ENCODE assay signal across 10 mouse cellular contexts in the genomic region with DNA sequence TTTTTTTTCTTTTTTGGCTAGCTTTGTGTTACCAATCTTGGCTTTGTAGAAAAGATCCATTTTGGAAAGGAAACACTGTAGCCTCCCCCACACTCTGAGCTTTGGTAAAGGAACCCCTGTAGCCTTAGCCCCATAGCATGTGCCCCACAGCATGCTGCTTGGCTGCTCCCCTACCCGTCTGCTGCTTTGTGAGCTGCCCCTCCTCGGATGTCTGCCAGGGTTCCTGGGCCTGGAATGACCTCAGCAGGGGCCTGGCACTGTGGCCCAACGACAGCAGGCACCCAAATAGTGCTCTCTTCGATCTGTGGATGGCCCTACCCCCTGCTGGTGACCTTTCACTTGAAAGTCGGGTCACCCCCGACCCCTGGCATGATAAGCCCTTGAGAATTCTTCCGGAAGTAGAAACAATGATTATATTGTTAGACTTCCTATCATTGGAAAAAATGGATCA.
DNase-seq lines count a peak whose midpoint lies in the region; ATAC-seq lines count a peak whose summit lies in the region.
"Had no signal": no experiment of that assay in that cellular context is flagged by ENCODE, and none has a peak within 500 bp of the region (broad histone marks: within the 10 kb centered on the region; RNA-seq: fewer than 3 reads in every experiment).

No protein-coding gene starts in this region.

- no peak for ATAC-seq in hindbrain, embryonic 11.5 days (ENCODE audit: low FRiP score)
- ATAC-seq in embryonic facial prominence, embryonic 15.5 days (ENCODE audit: insufficient number of reproducible peaks, low FRiP score, low TSS enrichment, low read depth) = no peak
- ATAC-seq in liver, embryonic 12.5 days = no peak

- H3K4me1 ChIP-seq in hindbrain, embryonic 10.5 days (replicated peaks) = peaks cover 57% of the 10 kb centered on the region
- peaks cover 18% of the 10 kb centered on the region for H3K4me1 ChIP-seq in hindbrain, embryonic 11.5 days (replicated peaks; ENCODE audit: control insufficient read depth, insufficient read depth, low read length)
- H3K4me1 ChIP-seq in embryonic facial prominence, embryonic 15.5 days = peaks cover 38% of the 10 kb centered on the region
- H3K4me1 ChIP-seq in liver, embryonic 12.5 days = 0 out of 2 replicates have a peak, but pooled peaks cover 2% of the 10 kb centered on the region

- H3K4me2 ChIP-seq in hindbrain, embryonic 11.5 days (replicated peaks; ENCODE audit: low read depth, low read length) = no peak overlapping the region
- no peak overlapping the region for H3K4me2 ChIP-seq in embryonic facial prominence, embryonic 15.5 days (replicated peaks)
- no peak overlapping the region for H3K4me2 ChIP-seq in liver, embryonic 12.5 days
- H3K4me2 ChIP-seq: lung, embryonic 15.5 days had no signal

- no peak overlapping the region for H3K9ac ChIP-seq in hindbrain, embryonic 11.5 days (ENCODE audit: low read depth, low read length)
- no peak overlapping the region for H3K9ac ChIP-seq in embryonic facial prominence, embryonic 15.5 days
- no peak overlapping the region for H3K9ac ChIP-seq in liver, embryonic 12.5 days
- H3K9ac ChIP-seq: lung, embryonic 15.5 days had no signal

- peaks cover 38% of the 10 kb centered on the region for H3K36me3 ChIP-seq in hindbrain, embryonic 10.5 days
- H3K36me3 ChIP-seq in hindbrain, embryonic 11.5 days (ENCODE audit: control insufficient read depth, insufficient read depth, low read length) = no peaks in the 10 kb centered on the region
- H3K36me3 ChIP-seq in embryonic facial prominence, embryonic 15.5 days = peaks cover 12% of the 10 kb centered on the region
- no peaks in the 10 kb centered on the region for H3K36me3 ChIP-seq in liver, embryonic 12.5 days

- no peak overlapping the region for H3K4me3 ChIP-seq in hindbrain, embryonic 10.5 days
- no peak overlapping the region for H3K4me3 ChIP-seq in hindbrain, embryonic 11.5 days (ENCODE audit: low read depth, low read length)
- no peak overlapping the region for H3K4me3 ChIP-seq in embryonic facial prominence, embryonic 15.5 days (replicated peaks)
- no peak overlapping the region for H3K4me3 ChIP-seq in liver, embryonic 12.5 days
- H3K4me3 ChIP-seq: lung, embryonic 15.5 days had no signal

- H3K27me3 ChIP-seq in hindbrain, embryonic 10.5 days (ENCODE audit: insufficient read depth, poor library complexity, severe bottlenecking) = no peaks in the 10 kb centered on the region; the same call in 1 of the 2 replicates
- H3K27me3 ChIP-seq in hindbrain, embryonic 11.5 days (ENCODE audit: control insufficient read depth, insufficient read depth, low read length) = no peaks in the 10 kb centered on the region
- no peaks in the 10 kb centered on the region for H3K27me3 ChIP-seq in embryonic facial prominence, embryonic 15.5 days
- H3K27me3 ChIP-seq in liver, embryonic 12.5 days (replicated peaks) = peaks cover 24% of the 10 kb centered on the region; the same call in 1 of the 2 replicates
- H3K27me3 ChIP-seq: lung, embryonic 15.5 days had no signal

- H3K9me3 ChIP-seq in hindbrain, embryonic 10.5 days = no peaks in the 10 kb centered on the region
- no peaks in the 10 kb centered on the region for H3K9me3 ChIP-seq in hindbrain, embryonic 11.5 days (ENCODE audit: control insufficient read depth, low read length)
- H3K9me3 ChIP-seq in embryonic facial prominence, embryonic 15.5 days (replicated peaks) = no peaks in the 10 kb centered on the region
- H3K9me3 ChIP-seq in liver, embryonic 12.5 days (replicated peaks) = no peaks in the 10 kb centered on the region
- H3K9me3 ChIP-seq: lung, embryonic 15.5 days had no signal

- no peak for DNase-seq in hindbrain, embryonic 10.5 days (ENCODE audit: low spot score)
- no peak for DNase-seq in hindbrain, embryonic 11.5 days (ENCODE audit: low spot score)
- DNase-seq in cerebellum, adult 11-12 months = peak; percentile 96
- peak; percentile 44 to 50 for DNase-seq in layer of hippocampus, postnatal 36 days
- no peak for DNase-seq in embryo, embryonic 10 days (ENCODE audit: low spot score)
- DNase-seq in kidney, adult 18-20 months = no peak

- H3K27ac ChIP-seq in hindbrain, embryonic 10.5 days = peak overlapping the region; percentile 70
- H3K27ac ChIP-seq in hindbrain, embryonic 11.5 days (ENCODE audit: low read depth, low read length) = no peak overlapping the region
- peak overlapping the region; percentile 25; the same call in 1 of the 2 replicates for H3K27ac ChIP-seq in embryonic facial prominence, embryonic 15.5 days (replicated peaks)
- no peak overlapping the region for H3K27ac ChIP-seq in liver, embryonic 12.5 days
- H3K27ac ChIP-seq: kidney, postnatal 0 days had no signal

- 18% methylated on average over 7 of the region's 7 CpGs for WGBS in hindbrain, embryonic 10.5 days
- 19% methylated on average over 7 of the region's 7 CpGs for WGBS in hindbrain, embryonic 11.5 days
- WGBS in embryonic facial prominence, embryonic 15.5 days = 25% methylated on average over 7 of the region's 7 CpGs
- 45% methylated on average over 7 of the region's 7 CpGs for WGBS in liver, embryonic 12.5 days (ENCODE audit: insufficient replicate concordance)

Comparison
In these comparisons a context has a peak if more than half of its experiments do, and no peak if none do; other contexts are left out.
1. H3K27ac ChIP-seq: peak in hindbrain, embryonic 10.5 days (single experiment) and embryonic facial prominence, embryonic 15.5 days (single experiment); none in hindbrain, embryonic 11.5 days (single experiment) and liver, embryonic 12.5 days (single experiment).
2. DNase-seq: peak in cerebellum, adult 11-12 months (single experiment) and layer of hippocampus, postnatal 36 days (2 of 2); none in hindbrain, embryonic 10.5 days (single experiment), hindbrain, embryonic 11.5 days (single experiment), embryo, embryonic 10 days (single experiment) and kidney, adult 18-20 months (single experiment).